Mouse (Mus musculus): ENCODE measurements around the gene Crtc3. TPM values are rescaled to one million over a fixed set of nuclear protein-coding genes. Genes with fewer than 3 reads are reported as not detected.

Gene Crtc3
- polyA plus RNA-seq, 1 experiment from 2014 or later, result 4.3 TPM

GRCm38 (mm10) chr7:80715306-80715705, 26.6 kb upstream of the Crtc3 start:
- peak; percentile 47 for ATAC-seq (ENCODE audit: low read depth)
- WGBS (ENCODE audit: insufficient replicate concordance), result 74% methylated on average over 7 of the region's 7 CpGs
- H3K4me3 ChIP-seq (ENCODE audit: low read depth, low read length), result no peak overlapping the region

GRCm38 (mm10) chr7:80711496-80711895, 22.8 kb upstream of the Crtc3 start:
- no peak overlapping the region for H3K4me3 ChIP-seq (ENCODE audit: low read depth, low read length)
- no peaks in the 10 kb centered on the region for H3K27me3 ChIP-seq (ENCODE audit: control insufficient read depth, insufficient read depth, low read depth, low read length)
- no peaks in the 10 kb centered on the region; the same call in 1 of the 2 replicates for H3K4me1 ChIP-seq (ENCODE audit: control insufficient read depth, low read depth, low read length)
- H3K9ac ChIP-seq (ENCODE audit: low read depth, low read length), result no peak overlapping the region
- ATAC-seq (ENCODE audit: low read depth), result no peak
- WGBS (ENCODE audit: insufficient replicate concordance), result 58% methylated on average over 8 of the region's 8 CpGs
- H3K27ac ChIP-seq (ENCODE audit: low read length), result no peak overlapping the region
- no peak overlapping the region for H3K4me2 ChIP-seq (ENCODE audit: low read depth, low read length)
- H3K9me3 ChIP-seq (replicated peaks; ENCODE audit: control insufficient read depth, low read length), result no peaks in the 10 kb centered on the region
- 0 out of 2 replicates have a peak, but pooled peaks cover 2% of the 10 kb centered on the region for H3K36me3 ChIP-seq (ENCODE audit: control insufficient read depth, insufficient read depth)

More at GRCm38 (mm10) chr7:80715306-80715705, 26.6 kb upstream of the Crtc3 start:
- no peaks in the 10 kb centered on the region for H3K9me3 ChIP-seq (replicated peaks; ENCODE audit: control insufficient read depth, low read length)
- H3K27me3 ChIP-seq (ENCODE audit: control insufficient read depth, insufficient read depth, low read depth, low read length), result no peaks in the 10 kb centered on the region
- peaks cover 4% of the 10 kb centered on the region; the same call in 1 of the 2 replicates for H3K36me3 ChIP-seq (ENCODE audit: control insufficient read depth, insufficient read depth)
- peaks cover 20% of the 10 kb centered on the region for H3K4me1 ChIP-seq (ENCODE audit: control insufficient read depth, low read depth, low read length)
- no peak overlapping the region for H3K4me2 ChIP-seq (ENCODE audit: low read depth, low read length)
- H3K27ac ChIP-seq (ENCODE audit: low read length), result no peak overlapping the region
- H3K9ac ChIP-seq (ENCODE audit: low read depth, low read length), result no peak overlapping the region

GRCm38 (mm10) chr7:80710333-80710732, 21.7 kb upstream of the Crtc3 start:
- ATAC-seq (ENCODE audit: low read depth), result no peak
- no peak overlapping the region for H3K4me2 ChIP-seq (ENCODE audit: low read depth, low read length)

DNA sequence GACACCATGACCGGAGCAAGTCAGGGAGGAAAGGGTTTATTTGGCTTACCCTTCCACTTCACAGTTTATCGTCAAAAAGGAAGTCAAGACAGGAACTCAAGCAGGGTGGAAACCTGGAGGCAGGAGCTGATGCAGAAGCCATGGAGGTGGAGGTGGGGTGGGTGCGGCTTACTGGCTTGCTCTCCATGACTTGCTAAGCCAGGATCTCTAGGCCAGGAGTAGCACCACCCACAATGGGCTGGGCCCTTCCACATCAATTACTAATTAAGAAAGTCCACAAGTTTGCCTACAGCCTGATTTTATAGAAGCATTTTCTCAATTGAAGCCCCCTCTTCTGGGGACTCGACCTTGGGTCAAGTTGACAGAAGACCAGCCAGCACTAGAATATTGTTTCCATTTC, 15.4 kb upstream of the Crtc3 start:
- WGBS (ENCODE audit: insufficient replicate concordance), result 69% methylated on average over 4 of the region's 4 CpGs
- Histone ChIP-seq H3K4me1 (ENCODE audit: control insufficient read depth, low read depth, low read length) (peaks cover 16% of the 10 kb centered on the region), H3K27me3 (ENCODE audit: control insufficient read depth, insufficient read depth, low read depth, low read length) (no peaks in the 10 kb centered on the region), H3K9ac (ENCODE audit: low read depth, low read length) (no peak overlapping the region), H3K4me3 (ENCODE audit: low read depth, low read length) (no peak overlapping the region), H3K9me3 (replicated peaks; ENCODE audit: control insufficient read depth, low read length) (no peaks in the 10 kb centered on the region), H3K36me3 (ENCODE audit: control insufficient read depth, insufficient read depth) (no peaks in the 10 kb centered on the region), H3K27ac (ENCODE audit: low read length) (0 out of 2 replicates have a peak overlapping the region, but pooled peaks have one; percentile 10), H3K4me2 (ENCODE audit: low read depth, low read length) (no peak overlapping the region; the same call in 1 of the 2 replicates)
- no peak for ATAC-seq (ENCODE audit: low read depth)

More at GRCm38 (mm10) chr7:80710333-80710732, 21.7 kb upstream of the Crtc3 start:
- no peak overlapping the region for H3K27ac ChIP-seq (ENCODE audit: low read length)
- no peak overlapping the region for H3K9ac ChIP-seq (ENCODE audit: low read depth, low read length)
- 88% methylated on average over 7 of the region's 7 CpGs for WGBS (ENCODE audit: insufficient replicate concordance)
- no peaks in the 10 kb centered on the region for H3K9me3 ChIP-seq (replicated peaks; ENCODE audit: control insufficient read depth, low read length)
- H3K36me3 ChIP-seq (ENCODE audit: control insufficient read depth, insufficient read depth), result 0 out of 2 replicates have a peak, but pooled peaks cover 2% of the 10 kb centered on the region
- no peaks in the 10 kb centered on the region for H3K27me3 ChIP-seq (ENCODE audit: control insufficient read depth, insufficient read depth, low read depth, low read length)
- no peak overlapping the region for H3K4me3 ChIP-seq (ENCODE audit: low read depth, low read length)
- no peaks in the 10 kb centered on the region; the same call in 1 of the 2 replicates for H3K4me1 ChIP-seq (ENCODE audit: control insufficient read depth, low read depth, low read length)

DNA sequence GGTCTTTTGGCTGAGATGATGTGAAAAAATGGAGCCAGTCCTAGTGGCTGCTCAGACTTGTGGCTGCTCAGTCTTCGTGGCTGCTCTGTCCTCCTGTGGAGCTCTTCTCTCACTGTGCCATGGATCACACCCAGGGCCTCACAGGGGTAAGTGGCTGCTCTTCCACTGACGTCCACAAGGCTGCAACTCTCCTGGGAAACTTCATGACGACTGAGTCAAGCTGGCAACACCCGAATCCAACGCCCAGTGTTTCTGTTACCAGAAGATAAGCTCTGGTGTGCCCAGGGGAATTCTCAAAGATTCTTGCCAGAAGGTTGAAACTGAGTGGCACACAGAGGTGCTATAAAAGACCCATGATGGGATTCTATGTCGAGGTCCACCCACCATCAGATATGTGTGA, 13.8 kb upstream of the Crtc3 start:
- peak; percentile 89 for ATAC-seq (ENCODE audit: low read depth)

GRCm38 (mm10) chr7:80699709-80700108, 11.0 kb upstream of the Crtc3 start:
- Histone ChIP-seq H3K27ac (ENCODE audit: low read length) (no peak overlapping the region), H3K4me2 (ENCODE audit: low read depth, low read length) (no peak overlapping the region), H3K4me1 (ENCODE audit: control insufficient read depth, low read depth, low read length) (peaks cover 29% of the 10 kb centered on the region), H3K36me3 (ENCODE audit: control insufficient read depth, insufficient read depth) (no peaks in the 10 kb centered on the region), H3K27me3 (ENCODE audit: control insufficient read depth, insufficient read depth, low read depth, low read length) (no peaks in the 10 kb centered on the region), H3K4me3 (ENCODE audit: low read depth, low read length) (no peak overlapping the region), H3K9me3 (replicated peaks; ENCODE audit: control insufficient read depth, low read length) (no peaks in the 10 kb centered on the region), H3K9ac (ENCODE audit: low read depth, low read length) (no peak overlapping the region)
- 48% methylated on average over 8 of the region's 8 CpGs for WGBS (ENCODE audit: insufficient replicate concordance)
- ATAC-seq (ENCODE audit: low read depth), result no peak

More for the DNA sequence above, 13.8 kb upstream of the Crtc3 start:
- Histone ChIP-seq H3K27me3 (ENCODE audit: control insufficient read depth, insufficient read depth, low read depth, low read length) (no peaks in the 10 kb centered on the region), H3K4me1 (ENCODE audit: control insufficient read depth, low read depth, low read length) (peaks cover 19% of the 10 kb centered on the region), H3K9me3 (replicated peaks; ENCODE audit: control insufficient read depth, low read length) (no peaks in the 10 kb centered on the region), H3K9ac (ENCODE audit: low read depth, low read length) (no peak overlapping the region), H3K4me2 (ENCODE audit: low read depth, low read length) (peak overlapping the region; percentile 23; the same call in 1 of the 2 replicates), H3K27ac (ENCODE audit: low read length) (peak overlapping the region; percentile 56; the same call in 1 of the 2 replicates), H3K4me3 (ENCODE audit: low read depth, low read length) (no peak overlapping the region), H3K36me3 (ENCODE audit: control insufficient read depth, insufficient read depth) (no peaks in the 10 kb centered on the region)
- 24% methylated on average over 6 of the region's 6 CpGs for WGBS (ENCODE audit: insufficient replicate concordance)

DNA sequence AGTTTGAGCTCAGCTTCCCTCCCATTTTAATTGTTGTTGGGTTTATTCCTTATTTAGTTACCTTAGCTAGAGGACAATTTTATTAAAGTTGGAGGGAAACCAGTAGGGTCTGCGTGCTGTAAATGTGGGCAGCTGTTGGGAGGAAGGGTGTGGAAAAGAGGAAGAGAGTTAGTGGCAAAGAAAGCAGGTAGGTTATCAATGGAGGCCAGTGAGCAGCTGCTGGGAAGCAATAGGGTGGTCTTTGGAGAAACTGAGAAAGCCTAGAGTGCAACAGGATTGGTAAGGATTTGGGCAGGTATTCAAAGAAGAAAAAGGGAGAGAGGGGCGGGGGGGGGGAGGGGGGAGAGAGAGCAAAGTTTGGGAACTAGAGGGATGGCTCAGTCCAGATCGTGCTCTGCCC, 10.3 kb upstream of the Crtc3 start:
- Histone ChIP-seq H3K36me3 (ENCODE audit: control insufficient read depth, insufficient read depth) (no peaks in the 10 kb centered on the region), H3K27me3 (ENCODE audit: control insufficient read depth, insufficient read depth, low read depth, low read length) (no peaks in the 10 kb centered on the region), H3K4me1 (ENCODE audit: control insufficient read depth, low read depth, low read length) (peaks cover 25% of the 10 kb centered on the region), H3K9me3 (replicated peaks; ENCODE audit: control insufficient read depth, low read length) (no peaks in the 10 kb centered on the region), H3K4me2 (ENCODE audit: low read depth, low read length) (no peak overlapping the region), H3K4me3 (ENCODE audit: low read depth, low read length) (no peak overlapping the region), H3K27ac (ENCODE audit: low read length) (no peak overlapping the region), H3K9ac (ENCODE audit: low read depth, low read length) (no peak overlapping the region)
- WGBS (ENCODE audit: insufficient replicate concordance), result 40% methylated on average over 3 of the region's 3 CpGs
- ATAC-seq (ENCODE audit: low read depth), result no peak

GRCm38 (mm10) chr7:80697859-80698258, 9.2 kb upstream of the Crtc3 start:
- H3K36me3 ChIP-seq (ENCODE audit: control insufficient read depth, insufficient read depth), result no peaks in the 10 kb centered on the region
- H3K27ac ChIP-seq (ENCODE audit: low read length), result no peak overlapping the region
- peaks cover 18% of the 10 kb centered on the region for H3K4me1 ChIP-seq (ENCODE audit: control insufficient read depth, low read depth, low read length)
- 70% methylated on average over 5 of the region's 5 CpGs for WGBS (ENCODE audit: insufficient replicate concordance)
- no peak overlapping the region for H3K4me2 ChIP-seq (ENCODE audit: low read depth, low read length)
- no peaks in the 10 kb centered on the region for H3K27me3 ChIP-seq (ENCODE audit: control insufficient read depth, insufficient read depth, low read depth, low read length)
- no peaks in the 10 kb centered on the region for H3K9me3 ChIP-seq (replicated peaks; ENCODE audit: control insufficient read depth, low read length)
- no peak overlapping the region for H3K9ac ChIP-seq (ENCODE audit: low read depth, low read length)
- no peak overlapping the region for H3K4me3 ChIP-seq (ENCODE audit: low read depth, low read length)
- no peak for ATAC-seq (ENCODE audit: low read depth)

DNA sequence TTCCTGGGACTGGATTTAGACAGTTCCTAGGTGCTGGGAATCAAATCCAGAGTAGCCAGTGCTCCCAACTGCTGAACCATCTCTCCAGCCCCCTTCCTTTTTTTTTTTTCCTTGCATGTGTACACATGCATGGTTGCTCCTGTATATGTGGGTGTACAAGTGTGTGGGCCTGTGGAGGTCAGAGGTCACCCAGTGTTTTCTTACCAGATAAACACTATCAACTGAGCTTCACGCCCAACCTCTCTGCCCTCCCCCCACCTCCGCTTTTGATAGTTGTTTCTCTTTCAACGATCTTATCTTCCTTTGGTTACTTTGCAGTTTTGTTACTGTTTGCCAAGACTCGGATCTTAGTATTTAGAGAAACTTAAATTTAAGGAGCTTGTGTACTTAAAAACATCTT, 8.2 kb upstream of the Crtc3 start:
- H3K27ac ChIP-seq (ENCODE audit: low read length), result no peak overlapping the region
- peak; percentile 58; the same call in 1 of the 2 replicates for ATAC-seq (ENCODE audit: low read depth)
- no peaks in the 10 kb centered on the region for H3K27me3 ChIP-seq (ENCODE audit: control insufficient read depth, insufficient read depth, low read depth, low read length)
- no peak overlapping the region for H3K4me2 ChIP-seq (ENCODE audit: low read depth, low read length)
- H3K36me3 ChIP-seq (ENCODE audit: control insufficient read depth, insufficient read depth), result no peaks in the 10 kb centered on the region
- H3K9me3 ChIP-seq (replicated peaks; ENCODE audit: control insufficient read depth, low read length), result no peaks in the 10 kb centered on the region
- no peak overlapping the region for H3K9ac ChIP-seq (ENCODE audit: low read depth, low read length)
- no peak overlapping the region for H3K4me3 ChIP-seq (ENCODE audit: low read depth, low read length)
- WGBS (ENCODE audit: insufficient replicate concordance), result 8% methylated on average over 4 of the region's 4 CpGs
- peaks cover 12% of the 10 kb centered on the region for H3K4me1 ChIP-seq (ENCODE audit: control insufficient read depth, low read depth, low read length)
